19 mouse cellular contexts compared by ENCODE assay signal in the genomic region with DNA sequence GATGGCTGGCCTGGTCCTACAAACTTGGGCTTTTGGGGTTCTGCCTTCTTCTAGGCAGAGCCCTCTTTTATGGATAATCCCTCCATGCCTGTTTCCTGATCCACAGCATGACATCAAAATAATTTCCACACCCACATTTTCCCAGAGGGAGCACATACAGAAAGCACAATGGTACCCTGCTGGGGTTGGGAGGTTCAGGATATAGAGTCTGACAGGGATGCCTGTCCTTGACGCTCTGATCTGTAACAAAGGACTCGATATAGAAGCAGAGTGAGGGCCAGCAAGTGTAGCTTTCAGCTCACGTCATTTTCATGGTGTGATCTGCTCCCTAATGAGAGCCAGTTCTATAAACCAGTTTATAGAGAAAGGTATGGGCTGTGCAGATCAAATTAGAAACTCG.
DNase-seq lines count a peak whose midpoint lies in the region; ATAC-seq and TF ChIP-seq lines count a peak whose summit lies in the region.
"Had no signal": no experiment of that assay in that cellular context is flagged by ENCODE, and none has a peak within 500 bp of the region (broad histone marks: within the 10 kb centered on the region; RNA-seq: fewer than 3 reads in every experiment).

No protein-coding gene starts in this region.

- H3K36me3 ChIP-seq in forebrain, embryonic 10.5 days (replicated peaks), result no peaks in the 10 kb centered on the region
- H3K36me3 ChIP-seq in forebrain, postnatal 0 days (ENCODE audit: insufficient read depth), result no peaks in the 10 kb centered on the region
- H3K36me3 ChIP-seq in midbrain, embryonic 10.5 days, result no peaks in the 10 kb centered on the region
- no peaks in the 10 kb centered on the region for H3K36me3 ChIP-seq in midbrain, embryonic 16.5 days (ENCODE audit: control insufficient read depth, insufficient read depth, low read length)
- H3K36me3 ChIP-seq in limb, embryonic 12.5 days, result no peaks in the 10 kb centered on the region
- H3K36me3 ChIP-seq: embryonic facial prominence, embryonic 13.5 days; heart, embryonic 15.5 days; intestine, embryonic 15.5 days; kidney, embryonic 15.5 days; liver, embryonic 13.5 days; lung, embryonic 15.5 days had no signal

- no peaks in the 10 kb centered on the region for H3K9me3 ChIP-seq in forebrain, embryonic 10.5 days
- H3K9me3 ChIP-seq in forebrain, postnatal 0 days (ENCODE audit: low read length), result no peaks in the 10 kb centered on the region
- H3K9me3 ChIP-seq in midbrain, embryonic 10.5 days (replicated peaks), result no peaks in the 10 kb centered on the region
- no peaks in the 10 kb centered on the region for H3K9me3 ChIP-seq in midbrain, embryonic 16.5 days (replicated peaks; ENCODE audit: control insufficient read depth, low read length, poor library complexity, severe bottlenecking)
- no peaks in the 10 kb centered on the region for H3K9me3 ChIP-seq in limb, embryonic 12.5 days
- H3K9me3 ChIP-seq: embryonic facial prominence, embryonic 13.5 days; heart, embryonic 15.5 days; intestine, embryonic 15.5 days; kidney, embryonic 15.5 days; lung, embryonic 15.5 days had no signal

- no peak overlapping the region for H3K9ac ChIP-seq in forebrain, postnatal 0 days
- H3K9ac ChIP-seq in midbrain, embryonic 16.5 days (ENCODE audit: low read depth, low read length), result no peak overlapping the region
- H3K9ac ChIP-seq in limb, embryonic 12.5 days (replicated peaks), result no peak overlapping the region
- H3K9ac ChIP-seq: embryonic facial prominence, embryonic 13.5 days; heart, embryonic 15.5 days; intestine, embryonic 15.5 days; kidney, embryonic 15.5 days; liver, embryonic 13.5 days; lung, embryonic 15.5 days had no signal

- no peak for TF ChIP-seq CTCF in forebrain, postnatal 0 days (IDR thresholded peaks at IDR 0.05; ENCODE audit: low read depth)

- peaks cover 20% of the 10 kb centered on the region for H3K4me1 ChIP-seq in forebrain, embryonic 10.5 days
- no peaks in the 10 kb centered on the region for H3K4me1 ChIP-seq in forebrain, postnatal 0 days (ENCODE audit: insufficient read depth)
- H3K4me1 ChIP-seq in midbrain, embryonic 10.5 days, result peaks cover 27% of the 10 kb centered on the region
- H3K4me1 ChIP-seq in midbrain, embryonic 16.5 days (ENCODE audit: control insufficient read depth, insufficient read depth, low read length), result 0 out of 2 replicates have a peak, but pooled peaks cover 2% of the 10 kb centered on the region
- H3K4me1 ChIP-seq in limb, embryonic 12.5 days (replicated peaks), result peaks cover 42% of the 10 kb centered on the region
- H3K4me1 ChIP-seq: heart, embryonic 15.5 days; kidney, embryonic 15.5 days; liver, embryonic 13.5 days; lung, embryonic 15.5 days had no signal

- WGBS in forebrain, embryonic 10.5 days, result 26% methylated on average over 4 of the region's 4 CpGs
- WGBS in forebrain, postnatal 0 days, result 15% methylated on average over 4 of the region's 4 CpGs
- WGBS in midbrain, embryonic 10.5 days, result 31% methylated on average over 4 of the region's 4 CpGs
- 5% methylated on average over 4 of the region's 4 CpGs for WGBS in midbrain, embryonic 16.5 days
- 12% methylated on average over 4 of the region's 4 CpGs for WGBS in limb, embryonic 12.5 days

- no peak overlapping the region for H3K4me2 ChIP-seq in forebrain, postnatal 0 days (ENCODE audit: low read depth)
- H3K4me2 ChIP-seq in midbrain, embryonic 16.5 days (ENCODE audit: low read length), result no peak overlapping the region
- H3K4me2 ChIP-seq in limb, embryonic 12.5 days, result no peak overlapping the region
- H3K4me2 ChIP-seq: embryonic facial prominence, embryonic 13.5 days; heart, embryonic 15.5 days; intestine, embryonic 15.5 days; kidney, embryonic 15.5 days; liver, embryonic 13.5 days; lung, embryonic 15.5 days had no signal

- no peaks in the 10 kb centered on the region for H3K27me3 ChIP-seq in forebrain, embryonic 10.5 days (ENCODE audit: poor library complexity, severe bottlenecking)
- H3K27me3 ChIP-seq in forebrain, postnatal 0 days (ENCODE audit: insufficient read depth, low read length), result no peaks in the 10 kb centered on the region
- H3K27me3 ChIP-seq in midbrain, embryonic 10.5 days (ENCODE audit: low read depth, poor library complexity, severe bottlenecking), result no peaks in the 10 kb centered on the region
- H3K27me3 ChIP-seq in midbrain, embryonic 16.5 days (ENCODE audit: control insufficient read depth, insufficient read depth, low read depth, low read length), result no peaks in the 10 kb centered on the region
- H3K27me3 ChIP-seq in limb, embryonic 12.5 days, result no peaks in the 10 kb centered on the region
- H3K27me3 ChIP-seq: embryonic facial prominence, embryonic 13.5 days; heart, embryonic 15.5 days; intestine, embryonic 15.5 days; kidney, embryonic 15.5 days; liver, embryonic 13.5 days; lung, embryonic 15.5 days had no signal

- no peak overlapping the region for H3K4me3 ChIP-seq in forebrain, embryonic 10.5 days
- no peak overlapping the region for H3K4me3 ChIP-seq in forebrain, postnatal 0 days (ENCODE audit: low read depth, low read length)
- no peak overlapping the region for H3K4me3 ChIP-seq in midbrain, embryonic 10.5 days
- no peak overlapping the region for H3K4me3 ChIP-seq in midbrain, embryonic 16.5 days (ENCODE audit: low read depth, low read length)
- H3K4me3 ChIP-seq in limb, embryonic 12.5 days (replicated peaks), result no peak overlapping the region
- H3K4me3 ChIP-seq: embryonic facial prominence, embryonic 13.5 days; gastrocnemius, adult 2 months; heart, adult 2 months; heart, embryonic 15.5 days; intestine, embryonic 15.5 days; kidney, embryonic 15.5 days; liver, embryonic 13.5 days; lung, embryonic 15.5 days had no signal

- DNase-seq in forebrain, embryonic 10.5 days (ENCODE audit: extremely low spot score, low spot score), result no peak
- DNase-seq in forebrain, postnatal 0 days, result no peak
- DNase-seq in midbrain, embryonic 10.5 days (ENCODE audit: low spot score), result peak; percentile 31
- DNase-seq in retina, postnatal 1 day, result peak; percentile 2
- no peak for DNase-seq in urinary bladder, adult 18-20 months (ENCODE audit: low spot score in 2 of 2)
- DNase-seq: adrenal gland, postnatal 25 days; gastrocnemius, adult 2 months; heart, adult 2 months; liver, embryonic 13.5 days; spleen, adult 18-20 months had no signal

- no peak for ATAC-seq in forebrain, postnatal 0 days
- no peak for ATAC-seq in midbrain, embryonic 16.5 days
- peak; percentile 45; the same call in 1 of the 2 replicates for ATAC-seq in limb, embryonic 12.5 days (ENCODE audit: insufficient number of reproducible peaks, insufficient read depth, low FRiP score, low TSS enrichment, low read depth)
- ATAC-seq in activated CD4-positive, CD25-positive, alpha-beta regulatory T cell, adult 4 months, result no peak
- ATAC-seq: CD4-positive, CD25-positive, alpha-beta regulatory T cell, adult 4 months had no signal

- 0 out of 2 replicates have a peak overlapping the region, but pooled peaks have one; percentile 1 for H3K27ac ChIP-seq in forebrain, embryonic 10.5 days
- no peak overlapping the region for H3K27ac ChIP-seq in forebrain, postnatal 0 days (ENCODE audit: low read depth, low read length)
- no peak overlapping the region for H3K27ac ChIP-seq in midbrain, embryonic 10.5 days (replicated peaks)
- H3K27ac ChIP-seq in midbrain, embryonic 16.5 days (ENCODE audit: low read length), result no peak overlapping the region
- peak overlapping the region; percentile 68 for H3K27ac ChIP-seq in limb, embryonic 12.5 days
- H3K27ac ChIP-seq: embryonic facial prominence, embryonic 13.5 days; gastrocnemius, adult 2 months; heart, adult 2 months; heart, embryonic 15.5 days; intestine, embryonic 15.5 days; kidney, embryonic 15.5 days; liver, embryonic 13.5 days; lung, embryonic 15.5 days had no signal

Comparison
In these comparisons a context has a peak if more than half of its experiments do, and no peak if none do; other contexts are left out.
1. H3K27ac ChIP-seq: peak in forebrain, embryonic 10.5 days (single experiment) and limb, embryonic 12.5 days (single experiment); none in forebrain, postnatal 0 days (single experiment), midbrain, embryonic 10.5 days (single experiment) and midbrain, embryonic 16.5 days (single experiment).
2. DNase-seq: peak in midbrain, embryonic 10.5 days (single experiment) and retina, postnatal 1 day (single experiment); none in forebrain, embryonic 10.5 days (single experiment), forebrain, postnatal 0 days (single experiment) and urinary bladder, adult 18-20 months (0 of 2).